Mouse (Mus musculus): ENCODE data around the gene Foxp4. TPM values are rescaled to one million over a fixed set of nuclear protein-coding genes. Genes with fewer than 3 reads are reported as not detected.
A peak's percentile ranks its signal among the peaks of the same experiment; 100 is the strongest.
"Not testable (repeated sequence)": the region's sequence is repeated elsewhere in the genome, so short reads cannot be mapped to it uniquely, and the experiment has no call there.

The Foxp4 gene
- polyA plus RNA-seq, 2 experiments = 3.5 to 9.4 TPM

DNA sequence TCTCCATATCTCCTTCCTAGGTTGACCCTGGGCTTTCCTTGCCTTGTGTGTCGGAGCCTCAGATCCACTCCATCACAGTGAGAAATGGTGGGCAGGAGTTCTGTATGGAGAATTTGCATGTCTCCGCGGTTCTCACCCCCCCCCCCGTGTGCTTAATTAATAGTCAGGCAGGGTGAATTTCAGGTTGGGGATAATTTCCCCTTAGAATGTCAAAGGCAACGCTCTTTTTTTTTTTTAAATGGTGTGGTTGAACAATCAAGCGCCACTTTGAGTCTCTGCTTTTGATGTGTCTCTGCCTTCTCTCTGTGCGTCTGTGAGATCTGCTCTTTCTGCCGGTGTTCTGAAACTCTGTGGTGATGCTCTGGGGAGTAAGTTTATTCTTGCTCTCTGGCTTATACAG, 69.5 kb downstream of the Foxp4 start:
- no peaks in the 10 kb centered on the region for H3K9me3 ChIP-seq (ENCODE audit: control insufficient read depth, low read length)
- 78% methylated on average over 8 of the region's 8 CpGs for WGBS (ENCODE audit: insufficient replicate concordance)
- ATAC-seq (ENCODE audit: insufficient read depth) (no peak), DNase-seq (ENCODE audit: low read depth in 3 of 3, low spot score in 3 of 3) (no peak)
- no peak for TF ChIP-seq EP300 (IDR thresholded peaks at IDR 0.05; ENCODE audit: low read depth)
- no peak for TF ChIP-seq CTCF (IDR thresholded peaks at IDR 0.05; ENCODE audit: low read depth)
- H3K36me3 ChIP-seq (replicated peaks; ENCODE audit: control insufficient read depth, insufficient read depth, low read depth) = no peaks in the 10 kb centered on the region
- no peak overlapping the region for H3K9ac ChIP-seq (replicated peaks)
- H3K4me3 ChIP-seq (ENCODE audit: insufficient read depth in 1 of 2, low read depth in 2 of 2, low read length in 2 of 2) = no peak overlapping the region
- no peaks in the 10 kb centered on the region for H3K27me3 ChIP-seq (ENCODE audit: control insufficient read depth, insufficient read depth, low read length)
- H3K4me2 ChIP-seq (ENCODE audit: low read depth) = no peak overlapping the region
- H3K4me1 ChIP-seq (replicated peaks; ENCODE audit: control insufficient read depth in 2 of 2, insufficient read depth in 2 of 2, low read length in 1 of 2) = peaks cover 0 to 4% of the 10 kb centered on the region in 2 experiments; a peak in 1 of 4 replicates
- no peak overlapping the region for H3K27ac ChIP-seq

DNA sequence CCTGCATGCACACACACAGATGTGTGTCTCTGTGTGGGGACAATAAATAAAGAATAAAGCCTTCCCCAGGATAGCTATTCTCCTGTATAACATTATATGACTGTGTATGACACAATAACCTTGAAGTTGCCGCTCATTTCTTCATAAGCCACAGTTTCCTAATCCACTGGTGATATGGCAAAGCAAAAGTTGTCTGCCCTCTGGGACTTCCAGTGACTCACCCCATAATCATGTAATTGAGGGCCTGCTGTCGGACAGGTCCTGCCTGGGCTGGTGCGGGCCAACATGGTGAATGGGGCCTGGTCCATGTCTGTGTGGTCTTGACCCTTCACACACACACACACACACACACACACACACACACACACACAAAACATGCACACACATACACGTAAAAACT, 70.7 kb downstream of the Foxp4 start:
- no peaks in the 10 kb centered on the region for H3K36me3 ChIP-seq (replicated peaks; ENCODE audit: control insufficient read depth, insufficient read depth, low read depth)
- DNase-seq (ENCODE audit: low read depth in 3 of 3, low spot score in 3 of 3) (no peak), ATAC-seq (ENCODE audit: insufficient read depth) (no peak)
- no peak overlapping the region for H3K4me2 ChIP-seq (ENCODE audit: low read depth)
- no peak for TF ChIP-seq CTCF (IDR thresholded peaks at IDR 0.05; ENCODE audit: low read depth)
- TF ChIP-seq EP300 (IDR thresholded peaks at IDR 0.05; ENCODE audit: low read depth) = no peak
- no peak overlapping the region for H3K4me3 ChIP-seq (ENCODE audit: insufficient read depth in 1 of 2, low read depth in 2 of 2, low read length in 2 of 2)
- no peaks in the 10 kb centered on the region for H3K27me3 ChIP-seq (ENCODE audit: control insufficient read depth, insufficient read depth, low read length)
- no peak overlapping the region for H3K9ac ChIP-seq (replicated peaks)
- no peak overlapping the region for H3K27ac ChIP-seq
- H3K9me3 ChIP-seq (ENCODE audit: control insufficient read depth, low read length) = no peaks in the 10 kb centered on the region
- WGBS (ENCODE audit: insufficient replicate concordance) = 73% methylated on average over 4 of the region's 4 CpGs
- H3K4me1 ChIP-seq (replicated peaks; ENCODE audit: control insufficient read depth in 2 of 2, insufficient read depth in 2 of 2, low read length in 1 of 2) = peaks cover 0 to 4% of the 10 kb centered on the region in 2 experiments; a peak in 1 of 4 replicates

DNA sequence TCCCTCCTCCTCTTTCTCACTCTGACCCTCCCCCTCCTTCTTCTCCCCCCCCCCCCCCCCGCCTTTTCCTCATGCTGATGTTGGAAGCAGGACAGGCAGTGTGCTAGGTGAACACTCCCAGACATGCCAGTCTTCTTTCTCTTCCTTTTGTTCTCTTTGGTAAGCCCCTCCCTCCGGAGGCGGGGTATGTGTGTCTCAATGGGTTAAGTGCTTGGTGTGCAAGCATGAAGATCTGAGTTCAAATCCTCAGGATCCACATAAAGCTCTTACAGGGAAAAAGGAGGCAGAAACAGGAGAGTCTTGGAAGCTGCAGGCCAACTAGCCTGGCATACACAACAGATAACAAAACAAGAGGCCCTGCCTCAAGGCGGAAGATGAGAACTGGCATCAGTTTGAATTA, 71.1 kb downstream of the Foxp4 start:
- 79% methylated on average over 3 of the region's 4 CpGs for WGBS (ENCODE audit: insufficient replicate concordance)
- Histone ChIP-seq H3K4me1 (replicated peaks; ENCODE audit: control insufficient read depth in 2 of 2, insufficient read depth in 2 of 2, low read length in 1 of 2) (peaks cover 0 to 4% of the 10 kb centered on the region in 2 experiments; a peak in 1 of 4 replicates), H3K36me3 (replicated peaks; ENCODE audit: control insufficient read depth, insufficient read depth, low read depth) (no peaks in the 10 kb centered on the region), H3K9ac (replicated peaks) (no peak overlapping the region), H3K27me3 (ENCODE audit: control insufficient read depth, insufficient read depth, low read length) (no peaks in the 10 kb centered on the region), H3K4me3 (ENCODE audit: insufficient read depth in 1 of 2, low read depth in 2 of 2, low read length in 2 of 2) (no peak overlapping the region), H3K9me3 (ENCODE audit: control insufficient read depth, low read length) (no peaks in the 10 kb centered on the region), H3K4me2 (ENCODE audit: low read depth) (no peak overlapping the region), H3K27ac (no peak overlapping the region)
- ATAC-seq (ENCODE audit: insufficient read depth) (no peak), DNase-seq (ENCODE audit: low read depth in 3 of 3, low spot score in 3 of 3) (no peak)
- no peak for TF ChIP-seq CTCF (IDR thresholded peaks at IDR 0.05; ENCODE audit: low read depth)
- no peak for TF ChIP-seq EP300 (IDR thresholded peaks at IDR 0.05; ENCODE audit: low read depth)

DNA sequence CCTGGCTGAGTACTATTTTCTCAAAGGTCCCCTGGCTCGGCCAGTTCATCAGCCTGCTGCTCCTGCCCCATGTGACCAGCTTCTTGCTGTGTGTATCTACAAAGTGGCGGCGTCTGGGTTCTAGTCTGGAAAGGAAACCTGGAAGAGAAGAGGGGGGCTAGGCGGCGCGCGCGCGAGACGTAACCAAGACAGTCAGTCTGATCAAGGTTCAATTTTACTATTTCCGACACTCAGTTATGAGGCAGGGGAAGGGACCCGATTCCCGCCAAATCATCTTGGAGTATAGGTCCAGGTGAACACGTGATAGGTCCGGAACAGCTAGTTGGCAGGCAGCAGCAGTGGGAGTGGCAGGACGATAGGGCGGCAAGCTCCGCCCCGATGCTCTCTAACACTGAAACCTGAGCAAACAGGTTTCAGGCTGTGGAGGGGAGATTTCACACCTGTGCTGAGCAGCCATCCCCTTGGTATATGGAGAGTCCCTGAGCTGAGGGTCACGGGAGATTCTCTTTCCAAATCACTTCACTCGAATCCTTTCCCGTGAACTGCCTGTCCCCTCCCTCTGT, 72.6 kb downstream of the Foxp4 start:
- H3K36me3 ChIP-seq (replicated peaks; ENCODE audit: control insufficient read depth, insufficient read depth, low read depth); H3K27me3 ChIP-seq (ENCODE audit: control insufficient read depth, insufficient read depth, low read length); H3K4me3 ChIP-seq (ENCODE audit: insufficient read depth in 1 of 2, low read depth in 2 of 2, low read length in 2 of 2); H3K27ac ChIP-seq; H3K4me1 ChIP-seq (replicated peaks; ENCODE audit: control insufficient read depth in 2 of 2, insufficient read depth in 2 of 2, low read length in 1 of 2); DNase-seq (ENCODE audit: low read depth in 3 of 3, low spot score in 3 of 3); H3K9me3 ChIP-seq (ENCODE audit: control insufficient read depth, low read length); H3K9ac ChIP-seq (replicated peaks): not testable (repeated sequence)
- ATAC-seq (ENCODE audit: insufficient read depth) = 0 out of 2 replicates have a peak, but pooled peaks have one; percentile 26
- peak overlapping the region; percentile 41 for H3K4me2 ChIP-seq (ENCODE audit: low read depth)
- 17% methylated on average over 22 of the region's 22 CpGs for WGBS (ENCODE audit: insufficient replicate concordance)

DNA sequence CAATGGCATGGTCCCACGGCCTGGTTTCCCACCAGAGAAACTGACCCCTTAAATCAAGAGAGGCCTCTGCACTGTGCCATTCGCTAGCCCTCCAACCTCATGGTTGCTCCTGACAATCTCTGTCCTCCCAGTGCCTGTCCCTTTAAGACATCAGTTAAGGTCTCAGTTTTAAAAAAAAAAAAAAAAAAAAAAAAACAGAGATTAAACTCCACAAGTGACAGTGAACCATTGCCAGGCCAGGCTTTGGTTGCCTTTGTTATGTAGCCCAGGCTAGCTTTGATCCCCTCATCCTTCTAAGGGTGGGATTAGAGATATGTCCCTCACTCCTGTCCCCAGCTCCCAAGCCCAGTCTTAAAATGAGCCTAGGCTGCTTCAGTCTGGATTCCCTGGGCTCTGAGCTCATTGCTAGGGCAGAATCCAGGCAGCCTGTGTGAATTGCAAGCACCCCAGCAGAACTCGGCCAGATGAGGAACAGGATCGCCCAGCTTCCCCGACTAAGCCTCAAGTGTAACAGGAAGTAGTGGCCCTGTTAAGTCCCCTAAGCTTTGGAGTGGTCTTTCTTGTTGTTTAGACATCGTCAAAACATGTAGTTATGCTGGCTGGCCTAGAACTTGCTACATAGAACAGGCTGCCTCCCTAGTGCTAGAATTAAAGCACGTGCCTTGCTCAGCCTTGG, 73.7 kb downstream of the Foxp4 start:
- Histone ChIP-seq H3K36me3 (replicated peaks; ENCODE audit: control insufficient read depth, insufficient read depth, low read depth) (no peaks in the 10 kb centered on the region), H3K4me3 (ENCODE audit: insufficient read depth in 1 of 2, low read depth in 2 of 2, low read length in 2 of 2) (no peak overlapping the region), H3K27ac (no peak overlapping the region), H3K4me1 (replicated peaks; ENCODE audit: control insufficient read depth in 2 of 2, insufficient read depth in 2 of 2, low read length in 1 of 2) (peaks cover 0 to 4% of the 10 kb centered on the region in 2 experiments; a peak in 1 of 4 replicates), H3K4me2 (ENCODE audit: low read depth) (no peak overlapping the region), H3K27me3 (ENCODE audit: control insufficient read depth, insufficient read depth, low read length) (no peaks in the 10 kb centered on the region), H3K9me3 (ENCODE audit: control insufficient read depth, low read length) (no peaks in the 10 kb centered on the region), H3K9ac (replicated peaks) (no peak overlapping the region)
- TF ChIP-seq EP300 (IDR thresholded peaks at IDR 0.05; ENCODE audit: low read depth) (no peak), CTCF (IDR thresholded peaks at IDR 0.05; ENCODE audit: low read depth) (no peak)
- ATAC-seq (ENCODE audit: insufficient read depth) (no peak), DNase-seq (ENCODE audit: low read depth in 3 of 3, low spot score in 3 of 3) (no peak)
- WGBS (ENCODE audit: insufficient replicate concordance) = 40% methylated on average over 7 of the region's 7 CpGs

Measured in liver, embryonic 14.5 days (tissue).